ENCODE assay signal across 21 mouse cellular contexts in the genomic region with DNA sequence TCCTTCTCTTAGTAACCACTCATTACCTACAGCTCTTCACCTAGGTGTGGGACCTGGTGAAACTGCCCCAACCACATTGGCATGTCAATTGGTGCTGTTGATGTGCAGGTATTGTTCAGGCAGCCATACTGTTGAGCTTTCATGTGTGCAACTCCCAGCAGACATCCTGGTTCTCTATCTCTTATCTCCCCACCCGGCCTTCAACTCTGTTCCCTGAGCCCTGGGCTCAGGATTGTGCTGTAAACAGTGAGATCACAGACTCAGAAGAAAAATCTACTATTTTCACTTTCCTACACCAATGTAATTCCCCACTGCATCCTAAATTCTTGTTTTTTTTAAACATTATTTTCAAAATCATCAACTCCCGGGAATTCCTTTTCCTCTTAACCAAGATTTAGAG.
DNase-seq lines count a peak whose midpoint lies in the region; ATAC-seq and TF ChIP-seq lines count a peak whose summit lies in the region.
"Had no signal": no experiment of that assay in that cellular context is flagged by ENCODE, and none has a peak within 500 bp of the region (broad histone marks: within the 10 kb centered on the region; RNA-seq: fewer than 3 reads in every experiment).

No protein-coding gene starts in this region.

- no peaks in the 10 kb centered on the region for H3K9me3 ChIP-seq in intestine, embryonic 15.5 days
- no peaks in the 10 kb centered on the region for H3K9me3 ChIP-seq in intestine, postnatal 0 days (ENCODE audit: control insufficient read depth)
- H3K9me3 ChIP-seq in liver, embryonic 11.5 days (ENCODE audit: control insufficient read depth, low read length): no peaks in the 10 kb centered on the region
- no peaks in the 10 kb centered on the region for H3K9me3 ChIP-seq in intestine, embryonic 16.5 days (ENCODE audit: control insufficient read depth, low read length)
- H3K9me3 ChIP-seq in heart, embryonic 10.5 days: no peaks in the 10 kb centered on the region

- no peak overlapping the region for H3K27ac ChIP-seq in intestine, embryonic 15.5 days
- H3K27ac ChIP-seq in intestine, postnatal 0 days (ENCODE audit: low read depth, low read length): no peak overlapping the region
- no peak overlapping the region for H3K27ac ChIP-seq in liver, embryonic 11.5 days (ENCODE audit: low read depth, low read length)
- no peak overlapping the region for H3K27ac ChIP-seq in intestine, embryonic 16.5 days (ENCODE audit: low read length)
- no peak overlapping the region for H3K27ac ChIP-seq in heart, embryonic 10.5 days

- ATAC-seq in intestine, embryonic 15.5 days: peak; percentile 39; the same call in 1 of the 2 replicates
- ATAC-seq in intestine, postnatal 0 days: no peak
- no peak for ATAC-seq in liver, embryonic 11.5 days (replicated peaks; ENCODE audit: low FRiP score)
- peak; percentile 67 for ATAC-seq in intestine, embryonic 16.5 days
- ATAC-seq: activated CD4-positive, CD25-positive, alpha-beta regulatory T cell, adult 4 months; CD4-positive, CD25-positive, alpha-beta regulatory T cell, adult 4 months; Patski had no signal

- H3K36me3 ChIP-seq in intestine, embryonic 15.5 days: no peaks in the 10 kb centered on the region
- H3K36me3 ChIP-seq in intestine, postnatal 0 days (ENCODE audit: control insufficient read depth, insufficient read depth): no peaks in the 10 kb centered on the region
- no peaks in the 10 kb centered on the region for H3K36me3 ChIP-seq in liver, embryonic 11.5 days (ENCODE audit: control insufficient read depth, insufficient read depth, low read length)
- no peaks in the 10 kb centered on the region for H3K36me3 ChIP-seq in intestine, embryonic 16.5 days (ENCODE audit: control insufficient read depth, insufficient read depth, low read length)
- H3K36me3 ChIP-seq in heart, embryonic 10.5 days: no peaks in the 10 kb centered on the region
- H3K36me3 ChIP-seq: G1E had no signal

- no peaks in the 10 kb centered on the region for H3K4me1 ChIP-seq in intestine, embryonic 15.5 days (replicated peaks)
- no peaks in the 10 kb centered on the region for H3K4me1 ChIP-seq in intestine, postnatal 0 days (replicated peaks; ENCODE audit: control insufficient read depth, insufficient read depth, low read length)
- H3K4me1 ChIP-seq in liver, embryonic 11.5 days (replicated peaks; ENCODE audit: control insufficient read depth, insufficient read depth, low read length): 0 out of 2 replicates have a peak, but pooled peaks cover 3% of the 10 kb centered on the region
- H3K4me1 ChIP-seq in intestine, embryonic 16.5 days (ENCODE audit: control insufficient read depth, insufficient read depth, low read length): 0 out of 2 replicates have a peak, but pooled peaks cover 3% of the 10 kb centered on the region
- H3K4me1 ChIP-seq in heart, embryonic 10.5 days: peaks cover 9% of the 10 kb centered on the region

- DNase-seq in liver, embryonic 11.5 days (ENCODE audit: low spot score): peak; percentile 29
- no peak for DNase-seq in liver
- no peak for DNase-seq in heart, embryonic 10.5 days (ENCODE audit: low spot score)
- DNase-seq: adrenal gland, adult 2 months; adrenal gland, adult 8-10 months; adrenal gland, postnatal 10 days; adrenal gland, postnatal 14 days; adrenal gland, postnatal 25 days; adrenal gland, postnatal 36 days; B cell, adult 2 months; cerebellum, adult 11 months; cerebellum, adult 11-12 months; cerebellum, adult 18-20 months had no signal

- H3K4me2 ChIP-seq in intestine, embryonic 15.5 days (replicated peaks): no peak overlapping the region
- no peak overlapping the region for H3K4me2 ChIP-seq in intestine, postnatal 0 days (replicated peaks; ENCODE audit: low read depth)
- no peak overlapping the region for H3K4me2 ChIP-seq in liver, embryonic 11.5 days
- no peak overlapping the region for H3K4me2 ChIP-seq in intestine, embryonic 16.5 days (ENCODE audit: low read depth, low read length)

- TF ChIP-seq CTCF in intestine, postnatal 0 days (IDR thresholded peaks at IDR 0.05; ENCODE audit: low read depth): no peak

- no peak overlapping the region for H3K9ac ChIP-seq in intestine, embryonic 15.5 days
- no peak overlapping the region for H3K9ac ChIP-seq in intestine, postnatal 0 days (ENCODE audit: low read depth, low read length)
- no peak overlapping the region for H3K9ac ChIP-seq in liver, embryonic 11.5 days (ENCODE audit: low read depth, low read length)
- no peak overlapping the region for H3K9ac ChIP-seq in intestine, embryonic 16.5 days (ENCODE audit: low read depth, low read length)

- 67% methylated on average over 2 of the region's 2 CpGs for WGBS in intestine, embryonic 15.5 days
- WGBS in intestine, postnatal 0 days: 58% methylated on average over 2 of the region's 2 CpGs
- WGBS in liver, embryonic 11.5 days: 48% methylated on average over 2 of the region's 2 CpGs
- 58% methylated on average over 2 of the region's 2 CpGs for WGBS in intestine, embryonic 16.5 days
- 45% methylated on average over 2 of the region's 2 CpGs for WGBS in heart, embryonic 10.5 days

- no peak overlapping the region for H3K4me3 ChIP-seq in intestine, embryonic 15.5 days (replicated peaks)
- no peak overlapping the region for H3K4me3 ChIP-seq in intestine, postnatal 0 days (ENCODE audit: low read depth, low read length)
- no peak overlapping the region for H3K4me3 ChIP-seq in liver, embryonic 11.5 days (ENCODE audit: low read depth, low read length)
- H3K4me3 ChIP-seq in intestine, embryonic 16.5 days (ENCODE audit: low read length): no peak overlapping the region
- no peak overlapping the region for H3K4me3 ChIP-seq in heart, embryonic 10.5 days

- H3K27me3 ChIP-seq in intestine, embryonic 15.5 days (replicated peaks): no peaks in the 10 kb centered on the region
- H3K27me3 ChIP-seq in intestine, postnatal 0 days (replicated peaks; ENCODE audit: control insufficient read depth, insufficient read depth, low read length): no peaks in the 10 kb centered on the region
- H3K27me3 ChIP-seq in liver, embryonic 11.5 days (replicated peaks; ENCODE audit: control insufficient read depth, insufficient read depth, low read length): no peaks in the 10 kb centered on the region
- no peaks in the 10 kb centered on the region for H3K27me3 ChIP-seq in intestine, embryonic 16.5 days (replicated peaks; ENCODE audit: control insufficient read depth, insufficient read depth, low read length)
- no peaks in the 10 kb centered on the region for H3K27me3 ChIP-seq in heart, embryonic 10.5 days (ENCODE audit: insufficient read depth, poor library complexity, severe bottlenecking)
- H3K27me3 ChIP-seq: CH12.LX had no signal

Comparison
In these comparisons a context has a peak if more than half of its experiments do, and no peak if none do; other contexts are left out.
1. ATAC-seq: peak in intestine, embryonic 15.5 days (single experiment) and intestine, embryonic 16.5 days (single experiment); none in intestine, postnatal 0 days (single experiment) and liver, embryonic 11.5 days (single experiment).